18 mouse cellular contexts compared by ENCODE assay signal in genomic region chr1:35405418-35405817, GRCm38 (mm10).
DNase-seq lines count a peak whose midpoint lies in the region; ATAC-seq lines count a peak whose summit lies in the region.
"Had no signal": no experiment of that assay in that cellular context is flagged by ENCODE, and none has a peak within 500 bp of the region (broad histone marks: within the 10 kb centered on the region; RNA-seq: fewer than 3 reads in every experiment).

No protein-coding gene starts in this region.

- no peak overlapping the region for H3K9ac ChIP-seq in intestine, embryonic 15.5 days
- H3K9ac ChIP-seq: embryonic facial prominence, embryonic 12.5 days; forebrain, embryonic 15.5 days; heart, embryonic 12.5 days; hindbrain, embryonic 15.5 days had no signal

- no peak overlapping the region for H3K27ac ChIP-seq in intestine, embryonic 15.5 days
- no peak overlapping the region for H3K27ac ChIP-seq in heart, embryonic 10.5 days
- H3K27ac ChIP-seq: embryonic facial prominence, embryonic 12.5 days; forebrain, embryonic 15.5 days; heart, adult 2 months; hindbrain, embryonic 15.5 days had no signal

- no peak overlapping the region for H3K4me2 ChIP-seq in intestine, embryonic 15.5 days (replicated peaks)
- H3K4me2 ChIP-seq: embryonic facial prominence, embryonic 12.5 days; forebrain, embryonic 15.5 days; heart, embryonic 12.5 days; hindbrain, embryonic 15.5 days had no signal

- H3K27me3 ChIP-seq in intestine, embryonic 15.5 days (replicated peaks), result no peaks in the 10 kb centered on the region
- no peaks in the 10 kb centered on the region for H3K27me3 ChIP-seq in heart, embryonic 10.5 days (ENCODE audit: insufficient read depth, poor library complexity, severe bottlenecking)
- H3K27me3 ChIP-seq: embryonic facial prominence, embryonic 12.5 days; forebrain, embryonic 15.5 days; heart, embryonic 12.5 days; hindbrain, embryonic 15.5 days had no signal

- peak; percentile 19 for DNase-seq in cerebellum, adult 11 months
- DNase-seq in cerebellum, adult 18-20 months, result peak; percentile 42 to 62
- DNase-seq in cerebellum, adult 9-11 months, result peak; percentile 64
- peak; percentile 48 for DNase-seq in cerebellum, postnatal 36 days
- DNase-seq in heart, embryonic 10.5 days (ENCODE audit: low spot score), result no peak
- DNase-seq in gastrocnemius, postnatal 10 days, result no peak
- DNase-seq: adrenal gland, adult 2 months; adrenal gland, postnatal 25 days; gastrocnemius, postnatal 14 days; heart, adult 2 months; heart, postnatal 36 days; kidney, adult 8-10 months had no signal

- no peaks in the 10 kb centered on the region for H3K9me3 ChIP-seq in intestine, embryonic 15.5 days
- no peaks in the 10 kb centered on the region for H3K9me3 ChIP-seq in heart, embryonic 10.5 days
- H3K9me3 ChIP-seq: embryonic facial prominence, embryonic 12.5 days; forebrain, embryonic 15.5 days; heart, embryonic 12.5 days; hindbrain, embryonic 15.5 days had no signal

- no peaks in the 10 kb centered on the region for H3K36me3 ChIP-seq in intestine, embryonic 15.5 days
- H3K36me3 ChIP-seq in heart, embryonic 10.5 days, result no peaks in the 10 kb centered on the region
- H3K36me3 ChIP-seq: embryonic facial prominence, embryonic 12.5 days; forebrain, embryonic 15.5 days; heart, embryonic 12.5 days; hindbrain, embryonic 15.5 days had no signal

- no peak overlapping the region for H3K4me3 ChIP-seq in intestine, embryonic 15.5 days (replicated peaks)
- H3K4me3 ChIP-seq in heart, embryonic 10.5 days, result no peak overlapping the region
- H3K4me3 ChIP-seq: embryonic facial prominence, embryonic 12.5 days; forebrain, embryonic 15.5 days; heart, adult 2 months; heart, embryonic 12.5 days; hindbrain, embryonic 15.5 days had no signal

- ATAC-seq in intestine, embryonic 15.5 days, result no peak
- ATAC-seq: forebrain, embryonic 15.5 days; intestine, postnatal 0 days had no signal

- no peaks in the 10 kb centered on the region for H3K4me1 ChIP-seq in intestine, embryonic 15.5 days (replicated peaks)
- no peaks in the 10 kb centered on the region for H3K4me1 ChIP-seq in heart, embryonic 10.5 days
- H3K4me1 ChIP-seq: embryonic facial prominence, embryonic 12.5 days; heart, embryonic 12.5 days had no signal

- WGBS in intestine, embryonic 15.5 days, result 82% methylated on average over 6 of the region's 6 CpGs
- 73% methylated on average over 6 of the region's 6 CpGs for WGBS in heart, embryonic 10.5 days

Comparison
In these comparisons a context has a peak if more than half of its experiments do, and no peak if none do; other contexts are left out.
1. DNase-seq: peak in cerebellum, adult 11 months (single experiment), cerebellum, adult 18-20 months (2 of 2), cerebellum, adult 9-11 months (single experiment) and cerebellum, postnatal 36 days (2 of 2); none in heart, embryonic 10.5 days (single experiment) and gastrocnemius, postnatal 10 days (single experiment).